Mouse (Mus musculus): Measurements from ENCODE around the gene CK137956. TPM values are rescaled to one million over a fixed set of nuclear protein-coding genes. Genes with fewer than 3 reads are reported as not detected.

The CK137956 gene
- polyA plus RNA-seq (2015; fragmentation: Nextera tagmentation; extraction: Ambion mirVana), result not detected in 2 replicates

DNA sequence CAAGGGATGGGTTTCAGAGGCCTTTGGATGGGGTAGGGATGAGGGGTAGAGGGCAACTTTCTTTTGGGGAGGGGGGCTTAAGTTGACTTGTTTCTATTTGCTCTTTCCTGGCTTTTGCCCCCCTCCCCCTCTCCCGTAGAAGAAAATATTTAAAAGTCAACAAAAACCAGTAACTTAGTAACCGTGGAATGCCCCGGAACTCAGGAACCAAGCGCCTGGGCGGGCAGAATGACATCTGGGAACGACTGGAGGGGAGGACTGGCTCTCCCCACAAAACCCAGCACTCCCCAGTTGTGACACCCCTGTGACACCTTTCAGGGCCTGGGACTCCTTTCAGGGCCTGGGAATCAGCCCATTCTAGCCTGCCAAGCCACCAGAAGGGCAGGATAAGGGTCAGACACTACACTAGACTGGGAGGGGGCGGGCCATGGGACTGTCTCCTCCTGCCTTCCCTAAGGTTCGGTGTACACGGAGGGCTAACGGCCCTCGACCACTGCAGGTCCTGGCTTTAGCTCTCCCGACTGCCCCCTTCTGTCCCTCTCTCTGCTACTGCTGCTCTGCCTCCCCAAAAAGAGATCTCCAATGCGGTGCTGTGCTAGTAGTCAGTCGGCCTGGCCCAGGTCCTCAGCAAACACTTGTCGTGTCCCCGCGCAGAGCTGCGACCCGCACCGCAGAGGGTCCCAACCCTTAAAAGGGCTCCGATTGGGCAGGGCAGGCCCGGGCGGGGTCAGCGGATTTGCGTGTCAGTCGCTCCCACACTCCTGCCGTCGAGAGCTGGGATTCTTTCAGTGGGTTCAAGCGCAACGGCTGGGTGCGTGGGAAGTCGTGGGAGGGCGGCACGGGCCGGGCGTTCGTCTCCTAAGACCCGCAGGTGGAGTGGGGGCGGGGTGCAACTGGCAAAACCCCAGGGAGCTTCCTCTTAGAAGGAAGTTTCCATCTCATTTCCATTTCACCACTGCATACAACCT lies at the start of gene CK137956:
CK137956 (minus strand) TSS at position 51 of the 968 bp plus-strand sequence.
- H3K27ac ChIP-seq (replicated peaks), result no peak within 1 kb of the TSS
- no peak within 1 kb of the TSS for H3K9ac ChIP-seq (ENCODE audit: low read length)
- no peaks in the 10 kb centered on the region for H3K36me3 ChIP-seq (ENCODE audit: control insufficient read depth, insufficient read depth, low read length)
- H3K4me2 ChIP-seq (replicated peaks; ENCODE audit: low read depth), result no peak within 1 kb of the TSS
- no peak for TF ChIP-seq EP300 (optimal IDR thresholded peaks at IDR 0.05)
- no peak for TF ChIP-seq CTCF (IDR thresholded peaks at IDR 0.05; ENCODE audit: low read depth)
- no peak within 1 kb of the TSS for H3K4me3 ChIP-seq (ENCODE audit: low read depth, low read length)
- H3K4me1 ChIP-seq (replicated peaks; ENCODE audit: control insufficient read depth, insufficient read depth), result no peaks in the 10 kb centered on the region
- DNase-seq (ENCODE audit: low spot score), result no peak
- H3K27me3 ChIP-seq (ENCODE audit: control insufficient read depth, insufficient read depth, low read length), result 0 out of 2 replicates have a peak, but pooled peaks cover 3% of the 10 kb centered on the region
- 3% methylated on average over 39 of the region's 39 CpGs for WGBS
- H3K9me3 ChIP-seq (ENCODE audit: control insufficient read depth, low read length), result no peaks in the 10 kb centered on the region
- no peak for ATAC-seq (ENCODE audit: low FRiP score, low TSS enrichment)

DNA sequence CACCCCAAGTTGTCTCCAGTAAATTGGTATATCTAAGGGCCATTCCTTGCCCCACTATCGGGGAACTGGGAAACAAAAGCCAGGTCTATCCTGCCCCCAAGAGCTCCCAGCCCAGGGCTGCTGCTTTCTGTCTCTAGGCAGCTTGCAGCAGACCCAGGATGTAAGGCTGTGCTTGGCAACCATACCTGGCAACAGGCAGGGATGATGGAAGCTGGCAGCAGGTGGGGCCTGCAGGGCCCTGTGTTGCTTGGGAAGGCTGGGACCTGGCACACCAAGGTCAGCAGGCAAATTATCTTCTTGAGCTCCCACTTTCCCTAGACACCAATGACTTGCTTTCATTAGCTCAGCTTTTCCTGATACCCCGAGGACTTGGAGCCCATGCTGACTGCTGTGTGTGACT lies 48.7 kb upstream of the CK137956 start:
- Histone ChIP-seq H3K27me3 (ENCODE audit: control insufficient read depth, insufficient read depth, low read length) (no peaks in the 10 kb centered on the region), H3K4me3 (ENCODE audit: low read depth, low read length) (no peak overlapping the region), H3K4me1 (replicated peaks; ENCODE audit: control insufficient read depth, insufficient read depth) (no peaks in the 10 kb centered on the region), H3K4me2 (replicated peaks; ENCODE audit: low read depth) (no peak overlapping the region), H3K9me3 (ENCODE audit: control insufficient read depth, low read length) (no peaks in the 10 kb centered on the region), H3K27ac (replicated peaks) (no peak overlapping the region), H3K36me3 (ENCODE audit: control insufficient read depth, insufficient read depth, low read length) (no peaks in the 10 kb centered on the region), H3K9ac (ENCODE audit: low read length) (no peak overlapping the region)
- TF ChIP-seq CTCF (IDR thresholded peaks at IDR 0.05; ENCODE audit: low read depth) (no peak), EP300 (optimal IDR thresholded peaks at IDR 0.05) (no peak)
- ATAC-seq (ENCODE audit: low FRiP score, low TSS enrichment), result no peak
- 71% methylated on average over 2 of the region's 2 CpGs for WGBS
- no peak for DNase-seq (ENCODE audit: low spot score)

DNA sequence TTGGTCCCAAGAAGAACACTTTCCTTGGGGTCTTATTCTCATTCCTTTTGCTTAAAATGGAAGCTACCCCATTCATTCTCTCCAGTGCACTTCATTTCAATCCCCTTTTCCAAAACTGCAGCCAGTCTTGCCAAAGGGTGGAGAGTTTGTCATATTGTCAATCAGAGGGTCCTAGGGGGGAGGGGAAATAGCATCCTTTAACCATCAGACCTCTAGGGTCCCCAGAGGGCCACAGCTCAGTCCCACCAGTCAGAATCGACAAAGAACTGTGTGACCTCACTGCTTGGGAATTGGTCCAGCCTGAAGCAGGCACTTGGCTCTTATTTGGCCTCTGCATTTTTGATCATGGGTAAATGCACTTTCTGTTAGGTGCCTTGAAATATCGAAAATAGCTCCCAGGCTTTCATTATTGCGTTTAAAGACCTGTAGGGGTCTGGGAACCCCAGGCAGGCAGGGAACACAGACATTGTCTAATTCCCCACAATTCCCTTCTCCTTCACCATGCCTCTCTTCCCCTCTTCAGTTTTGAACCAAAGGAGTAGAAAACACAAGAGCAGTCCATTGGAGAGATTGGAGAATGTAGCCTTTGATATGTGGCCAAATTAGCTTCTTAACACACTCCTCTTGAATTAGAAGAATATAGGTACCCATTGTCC lies 34.2 kb upstream of the CK137956 start:
- Histone ChIP-seq H3K4me3 (ENCODE audit: low read depth, low read length) (no peak overlapping the region), H3K4me1 (replicated peaks; ENCODE audit: control insufficient read depth, insufficient read depth) (no peaks in the 10 kb centered on the region), H3K36me3 (ENCODE audit: control insufficient read depth, insufficient read depth, low read length) (no peaks in the 10 kb centered on the region), H3K27ac (replicated peaks) (no peak overlapping the region), H3K9me3 (ENCODE audit: control insufficient read depth, low read length) (no peaks in the 10 kb centered on the region), H3K9ac (ENCODE audit: low read length) (no peak overlapping the region), H3K27me3 (ENCODE audit: control insufficient read depth, insufficient read depth, low read length) (no peaks in the 10 kb centered on the region), H3K4me2 (replicated peaks; ENCODE audit: low read depth) (no peak overlapping the region)
- DNase-seq (ENCODE audit: low spot score), result no peak
- 64% methylated on average over 3 of the region's 3 CpGs for WGBS
- TF ChIP-seq EP300 (optimal IDR thresholded peaks at IDR 0.05) (no peak), CTCF (IDR thresholded peaks at IDR 0.05; ENCODE audit: low read depth) (no peak)
- no peak for ATAC-seq (ENCODE audit: low FRiP score, low TSS enrichment)

DNA sequence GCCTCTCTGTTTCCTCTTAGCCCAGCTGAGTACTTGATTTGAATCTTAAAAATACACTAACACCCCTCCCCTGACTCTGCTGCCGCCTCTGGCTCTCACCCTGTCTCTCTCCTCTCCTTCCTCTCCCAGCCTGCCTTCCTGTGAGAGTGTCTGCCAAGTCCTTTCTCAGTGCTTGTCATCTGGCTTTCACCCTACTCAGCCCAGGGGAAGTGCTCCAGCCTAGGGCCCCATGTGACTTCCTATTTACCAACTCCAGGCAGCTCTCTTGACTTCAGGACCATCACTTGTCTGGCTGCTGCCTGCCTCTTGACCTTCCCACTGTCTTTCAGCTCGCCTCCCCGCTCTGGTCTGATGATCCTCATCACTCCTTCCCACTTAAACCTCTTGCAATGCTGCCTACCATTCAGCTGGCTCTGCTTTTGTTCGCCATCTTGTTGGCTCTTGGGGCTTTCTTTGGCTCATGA lies 31.9 kb upstream of the CK137956 start:
- no peaks in the 10 kb centered on the region for H3K36me3 ChIP-seq (ENCODE audit: control insufficient read depth, insufficient read depth, low read length)
- H3K27ac ChIP-seq (replicated peaks), result no peak overlapping the region
- TF ChIP-seq CTCF (IDR thresholded peaks at IDR 0.05; ENCODE audit: low read depth), result no peak
- TF ChIP-seq EP300 (optimal IDR thresholded peaks at IDR 0.05), result no peak
- H3K4me2 ChIP-seq (replicated peaks; ENCODE audit: low read depth), result no peak overlapping the region
- H3K9ac ChIP-seq (ENCODE audit: low read length), result no peak overlapping the region
- no peaks in the 10 kb centered on the region for H3K9me3 ChIP-seq (ENCODE audit: control insufficient read depth, low read length)
- H3K4me1 ChIP-seq (replicated peaks; ENCODE audit: control insufficient read depth, insufficient read depth), result no peaks in the 10 kb centered on the region
- no peaks in the 10 kb centered on the region for H3K27me3 ChIP-seq (ENCODE audit: control insufficient read depth, insufficient read depth, low read length)
- ATAC-seq (ENCODE audit: low FRiP score, low TSS enrichment) (no peak), DNase-seq (ENCODE audit: low spot score) (no peak)
- H3K4me3 ChIP-seq (ENCODE audit: low read depth, low read length), result no peak overlapping the region
- WGBS, result 51% methylated on average over 4 of the region's 4 CpGs

DNA sequence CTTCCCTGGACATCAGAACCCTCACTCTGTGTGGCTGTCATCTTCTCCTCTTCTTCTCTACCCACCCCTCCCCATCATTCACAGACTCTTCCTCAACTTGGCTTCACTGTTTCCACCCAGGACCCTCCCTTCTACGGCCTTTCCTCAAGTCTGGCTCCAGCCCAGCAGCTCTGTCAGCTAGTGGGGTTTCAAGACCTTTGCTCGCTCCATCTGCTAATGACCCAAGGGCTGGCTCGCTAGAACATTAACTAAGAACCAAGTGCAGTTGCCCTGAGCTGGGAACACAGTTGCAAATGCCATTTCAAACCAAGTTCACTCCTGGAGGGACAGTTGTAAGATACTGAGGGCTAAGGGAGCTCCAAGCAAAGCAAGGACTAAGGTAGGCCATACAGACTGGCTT lies 28.5 kb upstream of the CK137956 start:
- H3K9ac ChIP-seq (ENCODE audit: low read length), result no peak overlapping the region
- no peak for DNase-seq (ENCODE audit: low spot score)
- no peak overlapping the region for H3K4me2 ChIP-seq (replicated peaks; ENCODE audit: low read depth)
- WGBS, result 72% methylated on average over 3 of the region's 3 CpGs
- no peak for ATAC-seq (ENCODE audit: low FRiP score, low TSS enrichment)
- H3K36me3 ChIP-seq (ENCODE audit: control insufficient read depth, insufficient read depth, low read length), result no peaks in the 10 kb centered on the region
- H3K4me1 ChIP-seq (replicated peaks; ENCODE audit: control insufficient read depth, insufficient read depth), result no peaks in the 10 kb centered on the region
- H3K9me3 ChIP-seq (ENCODE audit: control insufficient read depth, low read length), result no peaks in the 10 kb centered on the region
- H3K27me3 ChIP-seq (ENCODE audit: control insufficient read depth, insufficient read depth, low read length), result no peaks in the 10 kb centered on the region
- no peak overlapping the region for H3K27ac ChIP-seq (replicated peaks)
- no peak overlapping the region for H3K4me3 ChIP-seq (ENCODE audit: low read depth, low read length)
- no peak for TF ChIP-seq EP300 (optimal IDR thresholded peaks at IDR 0.05)
- no peak for TF ChIP-seq CTCF (IDR thresholded peaks at IDR 0.05; ENCODE audit: low read depth)
